Mouse (Mus musculus) E14TG2a.4 (cell line): ENCODE data around the gene Blvrb.

Source experiments
- CTCF ChIP-seq: conservative IDR thresholded peaks from 2 replicates; pipeline ENCODE4 v1.5.1; 2014; ENCODE audit warnings: low read length
- NANOG ChIP-seq: IDR thresholded peaks from 2 replicates; pipeline ENCODE4 v1.6.1; 2014; ENCODE audit warnings: borderline replicate concordance, low read length, mixed read lengths
- POU5F1 ChIP-seq: IDR thresholded peaks from 2 replicates; pipeline ENCODE4 v1.6.1; 2014; ENCODE audit warnings: low read length, borderline replicate concordance

- TF ChIP-seq CTCF (no peak), NANOG (no peak), POU5F1 (no peak)
These were observed 59.1 kb downstream of the Blvrb start for GRCm38 (mm10) chr7:27506765-27507370.
